Mouse (Mus musculus) testis, postnatal 10 days (tissue): ENCODE measurements at regions not wholly inside any gene's neighbourhood (a gene's known extent, or its start where the extent isn't known, plus 50 kb on each side); places are given as distances from the start of the nearest gene placed in this dataset.
A peak's percentile ranks its signal among the peaks of the same experiment; 100 is the strongest.
"Not testable (repeated sequence)": the region's sequence is repeated elsewhere in the genome, so short reads cannot be mapped to it uniquely, and the experiment has no call there.

ENCODE experiments used
- DNase-seq: peaks from one replicate; pipeline ENCODE4 v3.0.0; 2021; ENCODE audit warnings: low spot score

GRCm38 (mm10) chr12:109749711-109750243 lies 149.6 kb upstream of the Rtl1 start:
- DNase-seq = no peak

GRCm38 (mm10) chr12:109754986-109755385 lies 154.9 kb upstream of the Rtl1 start:
- DNase-seq = peak; percentile 30

GRCm38 (mm10) chr12:109764293-109764692 lies 164.2 kb upstream of the Rtl1 start:
- no peak for DNase-seq

- not testable (repeated sequence) for DNase-seq
These were observed 166.5 kb upstream of the Rtl1 start for GRCm38 (mm10) chr12:109766602-109767001.

- no peak for DNase-seq
These were observed 172.4 kb upstream of the Rtl1 start for GRCm38 (mm10) chr12:109772543-109772942.

GRCm38 (mm10) chr12:109773909-109774313 lies 173.8 kb upstream of the Rtl1 start:
- no peak for DNase-seq

- no peak for DNase-seq
These were observed 198.7 kb upstream of the Rtl1 start for GRCm38 (mm10) chr12:109798846-109799245.

DNA sequence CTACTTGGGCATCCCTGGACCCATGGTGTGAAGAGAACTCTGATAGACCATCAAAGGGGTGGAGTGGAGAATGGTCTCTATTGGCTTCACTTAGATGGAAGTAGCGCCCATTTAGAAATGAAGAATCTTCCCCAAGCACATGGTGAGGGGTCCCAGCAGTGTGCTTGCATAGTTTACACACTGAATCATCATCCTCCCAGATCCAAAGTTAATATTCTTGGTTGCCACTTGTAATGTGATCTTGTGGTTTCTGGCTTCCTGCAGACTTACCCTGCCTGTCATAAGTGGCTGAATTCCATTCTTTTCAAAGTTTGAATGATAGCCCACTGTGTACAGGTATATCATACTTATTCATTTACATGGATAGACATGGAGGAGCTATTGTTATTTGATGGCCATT lies 199.3 kb upstream of the Rtl1 start:
- DNase-seq = no peak

- DNase-seq = no peak
These were observed 227.2 kb upstream of the Rtl1 start for GRCm38 (mm10) chr12:109827241-109827915.

DNA sequence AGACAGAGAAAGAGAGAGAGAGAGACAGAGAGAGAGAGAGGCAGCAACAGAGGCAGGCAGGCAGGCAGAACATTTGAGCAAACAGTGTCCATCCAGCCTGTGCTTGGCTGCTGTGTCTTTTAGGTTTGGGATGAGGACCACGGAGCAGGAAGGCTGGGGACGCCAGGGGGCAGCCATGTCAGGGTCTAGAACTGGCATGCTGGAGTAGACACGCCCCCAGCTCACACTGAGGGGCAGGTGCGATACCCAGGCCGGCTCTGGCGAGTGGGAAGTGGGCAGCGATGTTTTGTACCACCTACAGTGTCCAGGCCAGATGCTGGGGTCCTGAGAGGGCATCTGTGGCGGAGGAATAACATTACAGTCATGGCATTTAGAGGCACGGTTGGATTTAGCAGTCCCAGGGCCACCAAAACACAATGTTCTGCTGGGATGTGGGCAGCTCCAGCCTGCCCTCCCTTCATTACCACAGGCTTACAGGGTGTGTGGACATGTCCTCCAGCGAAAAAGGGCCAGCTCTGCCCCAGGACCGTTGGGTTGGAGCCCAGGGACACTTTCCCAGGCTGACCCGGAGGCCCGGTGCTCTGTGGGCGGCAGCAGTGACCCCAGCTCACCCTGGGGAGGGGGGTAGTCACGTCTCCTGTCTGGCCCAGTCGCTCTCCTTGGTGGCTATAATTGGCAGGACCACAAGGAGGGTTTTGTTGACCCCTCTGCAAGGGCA lies 230.3 kb upstream of the Rtl1 start:
- DNase-seq = peak; percentile 67

GRCm38 (mm10) chr12:109832964-109833363 lies 232.8 kb upstream of the Rtl1 start:
- DNase-seq = no peak

GRCm38 (mm10) chr12:109836521-109836920 lies 236.4 kb upstream of the Rtl1 start:
- DNase-seq = no peak

GRCm38 (mm10) chr12:109839126-109839587 lies 239.0 kb upstream of the Rtl1 start:
- peak; percentile 58 for DNase-seq

GRCm38 (mm10) chr12:109839946-109840524 lies 239.9 kb upstream of the Rtl1 start:
- no peak for DNase-seq

- DNase-seq = no peak
These were observed 244.8 kb upstream of the Rtl1 start for GRCm38 (mm10) chr12:109844723-109845601.

- DNase-seq = no peak
These were observed 245.4 kb upstream of the Rtl1 start for GRCm38 (mm10) chr12:109845602-109845906.

DNA sequence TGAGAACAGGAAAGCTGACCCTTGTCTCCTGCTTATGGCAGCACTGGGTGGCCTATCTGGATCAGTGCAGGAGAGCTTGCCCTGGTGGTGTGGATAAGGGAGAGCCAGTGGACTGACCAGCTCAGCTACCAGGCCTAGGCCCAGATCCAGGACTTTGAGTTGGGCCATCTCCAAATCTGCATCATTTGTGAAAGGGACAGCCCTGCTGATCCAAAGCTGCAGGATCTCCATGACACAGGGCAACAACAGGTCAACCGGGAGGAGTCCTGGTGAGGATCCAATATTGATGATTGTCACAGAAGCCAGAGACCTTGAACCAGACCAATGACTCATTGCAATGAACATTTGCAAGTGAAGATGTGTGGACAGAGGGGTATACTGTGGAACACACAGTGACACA lies 256.2 kb upstream of the Rtl1 start:
- DNase-seq = no peak

DNA sequence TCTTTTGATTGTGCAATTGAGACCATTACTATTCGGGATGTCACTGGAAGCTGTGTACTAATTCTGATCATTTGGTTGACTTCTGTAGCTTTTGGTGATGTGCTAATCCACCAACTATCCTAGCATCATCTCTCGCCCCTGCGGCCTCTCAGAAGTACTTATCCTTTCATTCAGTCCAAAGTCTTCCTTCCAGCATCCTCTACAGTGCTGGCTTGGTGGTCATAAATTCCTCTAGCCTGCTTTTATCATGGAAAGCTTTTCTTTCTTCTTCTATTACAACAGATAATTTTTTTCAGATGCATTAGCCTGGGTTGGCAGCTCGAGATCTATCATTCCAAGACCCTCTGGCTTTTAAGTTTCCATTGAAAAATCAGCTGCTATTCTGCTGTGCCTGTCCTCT lies 257.6 kb upstream of the Rtl1 start:
- DNase-seq = no peak

DNA sequence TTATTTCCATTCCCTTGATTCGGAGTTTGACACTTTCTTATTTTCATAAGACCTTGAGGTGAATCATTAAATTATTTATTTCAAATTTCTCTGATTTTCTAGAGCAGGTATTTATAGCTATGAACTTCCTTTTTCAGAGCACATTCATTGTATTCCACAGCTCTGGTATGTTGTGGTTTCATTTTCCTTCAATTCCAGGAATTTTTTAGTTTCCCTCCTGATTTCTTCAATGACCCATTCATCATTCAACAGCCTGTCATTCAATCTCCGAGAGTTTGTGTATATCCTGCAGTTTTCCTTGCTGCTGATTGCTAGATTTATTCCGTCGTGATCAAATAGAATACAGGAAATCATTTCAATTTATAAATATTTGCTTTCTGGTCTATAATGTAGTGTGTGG lies 264.7 kb upstream of the Rtl1 start:
- DNase-seq = no peak

GRCm38 (mm10) chr12:109871021-109871420 lies 270.9 kb upstream of the Rtl1 start:
- no peak for DNase-seq

GRCm38 (mm10) chr12:109874466-109874865 lies 274.3 kb upstream of the Rtl1 start:
- peak; percentile 28 for DNase-seq

DNA sequence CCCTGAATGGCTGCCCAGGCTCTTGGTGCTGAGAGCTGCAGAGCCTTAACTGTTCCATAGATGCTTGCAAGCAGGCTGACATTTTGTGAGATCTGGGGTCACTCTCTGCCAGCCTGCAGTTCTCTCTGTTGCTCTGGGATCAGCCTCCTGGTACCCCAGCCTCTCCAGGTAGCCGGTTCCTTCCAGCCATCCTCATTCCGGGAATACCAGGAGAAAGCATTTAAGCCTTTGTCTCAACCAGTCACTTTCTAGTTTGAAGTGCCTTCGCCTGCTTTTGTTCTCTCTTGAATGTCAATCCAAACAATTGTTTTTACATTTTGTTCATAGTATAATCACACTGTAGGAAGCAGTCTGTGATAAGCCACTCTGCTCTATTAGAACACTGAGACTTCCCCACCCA lies 281.0 kb upstream of the Rtl1 start:
- no peak for DNase-seq
